In genomic region chr11:80430366-80430910, GRCm38 (mm10) we compare ENCODE assay signal across 25 mouse cellular contexts. TPM values are rescaled to one million over a fixed set of nuclear protein-coding genes. Genes with fewer than 3 reads are reported as not detected.
A peak's percentile ranks its signal among the peaks of the same experiment; 100 is the strongest.
DNase-seq lines count a peak whose midpoint lies in the region; ATAC-seq and TF ChIP-seq lines count a peak whose summit lies in the region.
"Had no signal": no experiment of that assay in that cellular context is flagged by ENCODE, and none has a peak within 500 bp of the region (broad histone marks: within the 10 kb centered on the region; RNA-seq: fewer than 3 reads in every experiment).

No protein-coding gene starts in this region.

- H3K27ac ChIP-seq in gastrocnemius, adult 2 months = peak overlapping the region; percentile 98
- H3K27ac ChIP-seq: embryonic facial prominence, embryonic 10.5 days; heart, embryonic 10.5 days; hindbrain, embryonic 13.5 days; layer of hippocampus, adult 2 months had no signal

- no peak for DNase-seq in gastrocnemius, adult 2 months
- DNase-seq in gastrocnemius, postnatal 25 days = no peak
- DNase-seq in induced T-regulatory cell, adult 2 months (ENCODE audit: low read depth) = peak; percentile 18
- no peak for DNase-seq in urinary bladder, adult 2 months (ENCODE audit: low spot score)
- no peak for DNase-seq in lung, postnatal 25 days (ENCODE audit: low spot score)
- DNase-seq: adrenal gland, adult 8-10 months; B cell, adult 2 months; cerebellum, adult 11-12 months; cerebellum, postnatal 25 days; gastrocnemius, postnatal 14 days; left cerebral cortex, postnatal 4 days; lung, adult 2 months; right cerebral cortex, adult 18-20 months; spleen, adult 18-20 months; thymus, adult 18-20 months had no signal

- no peak overlapping the region for H3ac ChIP-seq in myocyte (ENCODE audit: control insufficient read depth, insufficient read length)

- TF ChIP-seq POLR2A in myocyte (IDR thresholded peaks at IDR 0.05; ENCODE audit: insufficient read length, low read depth) = no peak

- H3K36me3 ChIP-seq in megakaryocyte, embryonic 14.5 days (replicated peaks; ENCODE audit: low read length) = peaks cover 35% of the 10 kb centered on the region
- peaks cover 29% of the 10 kb centered on the region for H3K36me3 ChIP-seq in myocyte (ENCODE audit: control insufficient read depth, insufficient read depth)

- no peaks in the 10 kb centered on the region for H3K9me3 ChIP-seq in megakaryocyte, embryonic 14.5 days
- H3K9me3 ChIP-seq: embryonic facial prominence, embryonic 10.5 days; G1E; heart, embryonic 10.5 days; hindbrain, embryonic 13.5 days had no signal

- intact Hi-C loops in gastrocnemius, adult 2 months (cut with DNase I) = no loop called here

- H3K27me3 ChIP-seq in megakaryocyte, embryonic 14.5 days (replicated peaks) = no peaks in the 10 kb centered on the region
- no peaks in the 10 kb centered on the region for H3K27me3 ChIP-seq in myocyte (ENCODE audit: control insufficient read depth, insufficient read depth, insufficient read length)
- H3K27me3 ChIP-seq: hindbrain, embryonic 13.5 days had no signal

- no peak for ATAC-seq in megakaryocyte, adult 5-6 weeks (ENCODE audit: poor library complexity, severe bottlenecking)
- ATAC-seq: intestine, embryonic 16.5 days; midbrain, embryonic 16.5 days had no signal

- peaks cover 65% of the 10 kb centered on the region for H3K79me2 ChIP-seq in myocyte (ENCODE audit: control insufficient read depth, insufficient read depth)

- TF ChIP-seq CTCF in gastrocnemius, adult 2 months (IDR thresholded peaks at IDR 0.05) = no peak

- H3K4me3 ChIP-seq in gastrocnemius, adult 2 months = peak overlapping the region; percentile 85
- H3K4me3 ChIP-seq in megakaryocyte, embryonic 14.5 days (replicated peaks) = peak overlapping the region; percentile 96
- H3K4me3 ChIP-seq in myocyte = peak overlapping the region; percentile 74

- peak overlapping the region; percentile 93 for H3K4me2 ChIP-seq in myocyte (ENCODE audit: low read depth)

- peaks cover 17% of the 10 kb centered on the region for H3K4me1 ChIP-seq in megakaryocyte, embryonic 14.5 days

TF ChIP-seq in myocyte, 11 proteins besides CTCF, POLR2A, EP300 and RAD21:
- TF ChIP-seq E2F4 (IDR thresholded peaks at IDR 0.05; ENCODE audit: insufficient read depth) (no peak), POLR2AphosphoS2 (IDR thresholded peaks at IDR 0.05; ENCODE audit: insufficient read length, low read depth) (no peak), USF1 (IDR thresholded peaks at IDR 0.05; ENCODE audit: low read depth) (no peak), MYOG (IDR thresholded peaks at IDR 0.05; ENCODE audit: control insufficient read depth in 1 of 3, insufficient read depth in 1 of 3, insufficient read length in 2 of 3, low read depth in 2 of 3) (no peak), CEBPB (IDR thresholded peaks at IDR 0.05; ENCODE audit: insufficient read depth, poor library complexity, severe bottlenecking) (no peak), MAX (IDR thresholded peaks at IDR 0.05; ENCODE audit: low read depth) (no peak), MYOD1 (IDR thresholded peaks at IDR 0.05; ENCODE audit: control insufficient read depth in 1 of 3, insufficient read length in 2 of 3, low read depth in 2 of 3) (no peak), REST (IDR thresholded peaks at IDR 0.05; ENCODE audit: insufficient read depth, insufficient read length) (no peak), TCF12 (IDR thresholded peaks at IDR 0.05; ENCODE audit: insufficient read depth, poor library complexity, severe bottlenecking) (no peak), SRF (IDR thresholded peaks at IDR 0.05; ENCODE audit: control insufficient read depth, insufficient read length, low read depth) (no peak), TCF3 (IDR thresholded peaks at IDR 0.05; ENCODE audit: insufficient read length, low read depth) (no peak)

RNA-seq across cellular contexts. Expression of gene Psmd11, which starts 2.0 kb away (rescaled TPM):
- total RNA-seq in gastrocnemius, adult 2 months (2021) = 100 to 1,000 TPM; 138 to 169 TPM
- 100 to 1,000 TPM; 114 to 151 TPM for total RNA-seq in gastrocnemius, postnatal 25 days (2021)
- 11.2 and 54.6 TPM in 2 replicates for polyA plus RNA-seq in megakaryocyte, embryonic 14.5 days (2012; ENCODE audit: insufficient read depth, low replicate concordance)
- total RNA-seq in megakaryocyte, adult 5-6 weeks (2015) = 62.0 and 67.1 TPM in 2 replicates
- 38.8 and 73.4 TPM in 2 replicates for total RNA-seq in megakaryocyte, adult 5-6 weeks (2017)
- polyA plus RNA-seq in myocyte (2012; fragmentation: generic; extraction: Trizol) = 74.9 TPM
- 69.0 and 75.9 TPM in 2 replicates for polyA plus RNA-seq in urinary bladder, adult 2 months (2012; rRNA removed)

RNA-seq across cellular contexts. Expression of gene Cdk5r1, which starts 46.4 kb away (rescaled TPM):
- under 1 TPM; 0.20 to 0.42 TPM for total RNA-seq in gastrocnemius, adult 2 months (2021)
- under 1 TPM; 0.36 to 0.75 TPM for total RNA-seq in gastrocnemius, postnatal 25 days (2021)
- polyA plus RNA-seq in megakaryocyte, embryonic 14.5 days (2012; ENCODE audit: insufficient read depth, low replicate concordance) = 0.84 and 2.5 TPM in 2 replicates
- 2.0 and 3.2 TPM in 2 replicates for total RNA-seq in megakaryocyte, adult 5-6 weeks (2015)
- 3.3 and 4.5 TPM in 2 replicates for total RNA-seq in megakaryocyte, adult 5-6 weeks (2017)
- 11.3 TPM for polyA plus RNA-seq in myocyte (2012; fragmentation: generic; extraction: Trizol)
- polyA plus RNA-seq in urinary bladder, adult 2 months (2012; rRNA removed) = 0.94 and 1.4 TPM in 2 replicates

RNA-seq across cellular contexts. Expression of gene Zfp207, which starts 47.4 kb away (rescaled TPM):
- total RNA-seq in gastrocnemius, adult 2 months (2021) = 10 to 100 TPM; 60.9 to 61.1 TPM
- 10 to 100 TPM; 48.3 to 54.5 TPM for total RNA-seq in gastrocnemius, postnatal 25 days (2021)
- polyA plus RNA-seq in megakaryocyte, embryonic 14.5 days (2012; ENCODE audit: insufficient read depth, low replicate concordance) = 11.3 and 21.4 TPM in 2 replicates
- 350 and 374 TPM in 2 replicates for total RNA-seq in megakaryocyte, adult 5-6 weeks (2015)
- total RNA-seq in megakaryocyte, adult 5-6 weeks (2017) = 194 and 212 TPM in 2 replicates
- 65.6 TPM for polyA plus RNA-seq in myocyte (2012; fragmentation: generic; extraction: Trizol)
- polyA plus RNA-seq in urinary bladder, adult 2 months (2012; rRNA removed) = 116 and 122 TPM in 2 replicates

RNA-seq across cellular contexts. Expression of gene 5730455P16Rik, which starts 52.6 kb away (rescaled TPM):
- total RNA-seq in gastrocnemius, adult 2 months (2021) = 10 to 100 TPM; 36.4 to 37.9 TPM
- 10 to 100 TPM; 28.9 to 30.8 TPM for total RNA-seq in gastrocnemius, postnatal 25 days (2021)
- polyA plus RNA-seq in megakaryocyte, embryonic 14.5 days (2012; ENCODE audit: insufficient read depth, low replicate concordance) = 0.60 and 1.8 TPM in 2 replicates
- 3.9 and 4.1 TPM in 2 replicates for total RNA-seq in megakaryocyte, adult 5-6 weeks (2015)
- 6.0 and 7.5 TPM in 2 replicates for total RNA-seq in megakaryocyte, adult 5-6 weeks (2017)
- polyA plus RNA-seq in myocyte (2012; fragmentation: generic; extraction: Trizol) = 7.0 TPM
- 8.4 and 9.6 TPM in 2 replicates for polyA plus RNA-seq in urinary bladder, adult 2 months (2012; rRNA removed)
